Mouse (Mus musculus) olfactory bulb, adult 2 months (tissue): Measurements from ENCODE around the gene Gucd1.

ENCODE experiments used
- CTCF ChIP-seq: fragments of 200-500 bp; IDR thresholded peaks from 2 replicates; pipeline ENCODE4 v1.5.1; 2012; ENCODE audit warnings: low read depth, mild to moderate bottlenecking, low read length, moderate library complexity; ENCODE audit not compliant: insufficient read depth
- POLR2A ChIP-seq: fragments of 200-500 bp; IDR thresholded peaks from 2 replicates; pipeline ENCODE4 v1.6.1; 2012; ENCODE audit warnings: mild to moderate bottlenecking, low read depth, low read length, moderate library complexity; ENCODE audit not compliant: insufficient read depth

DNA sequence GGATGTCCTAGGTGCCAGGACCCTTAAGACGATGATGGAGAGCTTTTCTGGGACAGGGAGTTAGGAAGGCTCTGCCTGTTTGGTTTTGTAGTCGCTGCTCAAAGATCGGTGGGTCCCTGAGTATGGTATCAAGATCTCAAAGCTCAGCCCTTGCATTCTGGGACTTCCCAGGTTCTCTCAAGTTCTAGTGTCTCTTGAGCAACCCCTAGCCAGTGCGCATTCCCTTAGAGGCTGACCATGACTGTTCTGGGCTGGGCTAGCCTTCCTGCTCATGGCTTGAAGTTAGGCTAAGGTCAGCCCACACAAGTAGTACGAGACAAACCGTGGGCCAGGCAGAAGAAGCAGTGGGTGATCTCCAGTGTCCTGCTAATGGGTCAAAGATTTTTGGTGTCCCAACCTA, 199.6 kb downstream of the Gucd1 start:
- TF ChIP-seq POLR2A, result no peak
- TF ChIP-seq CTCF, result no peak
